In the genomic region with DNA sequence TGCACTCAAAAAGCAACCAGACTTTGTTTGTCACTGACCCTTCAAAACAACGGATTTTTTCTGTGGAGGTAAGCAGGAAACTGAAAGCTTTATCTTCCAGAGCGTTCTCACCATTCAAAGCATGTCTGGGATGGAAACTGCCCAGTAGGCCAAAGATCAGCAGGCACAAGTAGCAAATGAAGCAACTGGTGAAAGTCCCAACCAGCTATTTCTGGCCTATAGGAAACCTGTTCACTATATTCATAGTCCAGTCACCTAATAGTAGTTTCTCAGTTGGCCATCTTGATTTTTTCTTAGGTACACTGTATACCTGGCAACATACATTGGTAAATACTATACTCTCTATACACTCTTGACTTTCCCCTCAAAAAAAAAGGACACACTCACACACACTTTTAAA, we compare ENCODE assay signal across 19 mouse cellular contexts. TPM values are rescaled to one million over a fixed set of nuclear protein-coding genes. Genes with fewer than 3 reads are reported as not detected.
DNase-seq lines count a peak whose midpoint lies in the region; ATAC-seq and TF ChIP-seq lines count a peak whose summit lies in the region.
"Had no signal": no experiment of that assay in that cellular context is flagged by ENCODE, and none has a peak within 500 bp of the region (broad histone marks: within the 10 kb centered on the region; RNA-seq: fewer than 3 reads in every experiment).

No protein-coding gene starts in this region.

- H3K4me1 ChIP-seq in heart, embryonic 13.5 days: peaks cover 74% of the 10 kb centered on the region
- H3K4me1 ChIP-seq in kidney, embryonic 15.5 days: peaks cover 30% of the 10 kb centered on the region
- peaks cover 44% of the 10 kb centered on the region for H3K4me1 ChIP-seq in heart, postnatal 0 days (ENCODE audit: control insufficient read depth, insufficient read depth)
- no peaks in the 10 kb centered on the region; the same call in 1 of the 2 replicates for H3K4me1 ChIP-seq in liver, embryonic 16.5 days (ENCODE audit: control insufficient read depth, low read depth, low read length)
- peaks cover 13% of the 10 kb centered on the region for H3K4me1 ChIP-seq in forebrain, embryonic 15.5 days

- no peak for TF ChIP-seq CTCF in heart, postnatal 0 days (IDR thresholded peaks at IDR 0.05; ENCODE audit: low read depth)

- no peaks in the 10 kb centered on the region for H3K9me3 ChIP-seq in heart, embryonic 13.5 days
- H3K9me3 ChIP-seq in kidney, embryonic 15.5 days (replicated peaks): no peaks in the 10 kb centered on the region
- no peaks in the 10 kb centered on the region for H3K9me3 ChIP-seq in heart, postnatal 0 days (replicated peaks; ENCODE audit: control insufficient read depth, low read length)
- no peaks in the 10 kb centered on the region for H3K9me3 ChIP-seq in liver, embryonic 16.5 days (replicated peaks; ENCODE audit: control insufficient read depth, low read length)
- no peaks in the 10 kb centered on the region for H3K9me3 ChIP-seq in forebrain, embryonic 15.5 days
- H3K9me3 ChIP-seq: forebrain, embryonic 13.5 days had no signal

- peak overlapping the region; percentile 58 for H3K27ac ChIP-seq in heart, embryonic 13.5 days (replicated peaks)
- no peak overlapping the region for H3K27ac ChIP-seq in kidney, embryonic 15.5 days
- H3K27ac ChIP-seq in heart, postnatal 0 days (ENCODE audit: low read depth): peak overlapping the region; percentile 73
- H3K27ac ChIP-seq in liver, embryonic 16.5 days (ENCODE audit: low read length): peak overlapping the region; percentile 25
- H3K27ac ChIP-seq in forebrain, embryonic 15.5 days (replicated peaks): no peak overlapping the region
- H3K27ac ChIP-seq: forebrain, embryonic 13.5 days had no signal

- WGBS in heart, embryonic 13.5 days: 20% methylated on average over 2 of the region's 2 CpGs
- 69% methylated on average over 2 of the region's 2 CpGs for WGBS in kidney, embryonic 15.5 days
- 3% methylated on average over 2 of the region's 2 CpGs for WGBS in heart, postnatal 0 days
- WGBS in liver, embryonic 16.5 days (ENCODE audit: insufficient replicate concordance): 34% methylated on average over 2 of the region's 2 CpGs
- WGBS in forebrain, embryonic 15.5 days: 72% methylated on average over 2 of the region's 2 CpGs

- H3K36me3 ChIP-seq in heart, embryonic 13.5 days: no peaks in the 10 kb centered on the region
- H3K36me3 ChIP-seq in kidney, embryonic 15.5 days: no peaks in the 10 kb centered on the region
- H3K36me3 ChIP-seq in heart, postnatal 0 days (replicated peaks; ENCODE audit: control insufficient read depth, insufficient read depth, low read length): no peaks in the 10 kb centered on the region
- H3K36me3 ChIP-seq in liver, embryonic 16.5 days (ENCODE audit: control insufficient read depth, insufficient read depth): no peaks in the 10 kb centered on the region
- H3K36me3 ChIP-seq in forebrain, embryonic 15.5 days: no peaks in the 10 kb centered on the region

- 0 out of 2 replicates have a peak overlapping the region, but pooled peaks have one; percentile 4 for H3K9ac ChIP-seq in heart, embryonic 13.5 days
- H3K9ac ChIP-seq in kidney, embryonic 15.5 days: no peak overlapping the region
- no peak overlapping the region for H3K9ac ChIP-seq in heart, postnatal 0 days (replicated peaks; ENCODE audit: low read depth, low read length)
- no peak overlapping the region for H3K9ac ChIP-seq in liver, embryonic 16.5 days (ENCODE audit: low read depth, low read length)
- no peak overlapping the region for H3K9ac ChIP-seq in forebrain, embryonic 15.5 days (replicated peaks)
- H3K9ac ChIP-seq: forebrain, embryonic 13.5 days had no signal

- no peak overlapping the region for H3K4me2 ChIP-seq in heart, embryonic 13.5 days
- H3K4me2 ChIP-seq in kidney, embryonic 15.5 days: no peak overlapping the region
- H3K4me2 ChIP-seq in heart, postnatal 0 days (ENCODE audit: low read depth, low read length): peak overlapping the region; percentile 15; the same call in 1 of the 2 replicates
- H3K4me2 ChIP-seq in liver, embryonic 16.5 days (ENCODE audit: low read depth, low read length): 0 out of 2 replicates have a peak overlapping the region, but pooled peaks have one; percentile 50
- no peak overlapping the region for H3K4me2 ChIP-seq in forebrain, embryonic 15.5 days (replicated peaks)
- H3K4me2 ChIP-seq: forebrain, embryonic 13.5 days had no signal

- no peak for ATAC-seq in heart, embryonic 13.5 days (ENCODE audit: extremely low read depth, insufficient number of reproducible peaks, low FRiP score, low TSS enrichment)
- ATAC-seq in kidney, embryonic 15.5 days (replicated peaks; ENCODE audit: low FRiP score): no peak
- peak; percentile 57; the same call in 1 of the 2 replicates for ATAC-seq in heart, postnatal 0 days (ENCODE audit: insufficient read depth, low read depth)
- peak; percentile 47; the same call in 1 of the 2 replicates for ATAC-seq in liver, embryonic 16.5 days (ENCODE audit: low read depth)
- ATAC-seq in forebrain, embryonic 15.5 days (replicated peaks): no peak
- ATAC-seq: forebrain, embryonic 13.5 days had no signal

- no peaks in the 10 kb centered on the region for H3K27me3 ChIP-seq in heart, embryonic 13.5 days (replicated peaks)
- no peaks in the 10 kb centered on the region for H3K27me3 ChIP-seq in kidney, embryonic 15.5 days
- no peaks in the 10 kb centered on the region for H3K27me3 ChIP-seq in heart, postnatal 0 days (ENCODE audit: control insufficient read depth, insufficient read depth, low read length)
- no peaks in the 10 kb centered on the region for H3K27me3 ChIP-seq in liver, embryonic 16.5 days (ENCODE audit: control insufficient read depth, insufficient read depth, low read depth, low read length)
- H3K27me3 ChIP-seq in forebrain, embryonic 15.5 days: no peaks in the 10 kb centered on the region
- H3K27me3 ChIP-seq: forebrain, embryonic 13.5 days had no signal

- no peak for DNase-seq in heart, postnatal 4 days
- DNase-seq in kidney, adult 9 months: peak; percentile 60
- DNase-seq in heart, postnatal 0 days (ENCODE audit: low spot score): no peak
- no peak for DNase-seq in left cerebral cortex, postnatal 25 days (ENCODE audit: low spot score in 2 of 2)
- DNase-seq: adrenal gland, adult 8-10 months; cerebellum, adult 9-11 months; lung, adult 2 months; midbrain, embryonic 14.5 days; thymus, postnatal 36 days had no signal

- no peak for TF ChIP-seq EP300 in heart, postnatal 0 days (IDR thresholded peaks at IDR 0.05; ENCODE audit: low read depth)

- intact Hi-C loops in left cerebral cortex, postnatal 25 days (cut with DNase I): no loop called here

- no peak overlapping the region for H3K4me3 ChIP-seq in heart, embryonic 13.5 days
- no peak overlapping the region for H3K4me3 ChIP-seq in kidney, embryonic 15.5 days (replicated peaks)
- H3K4me3 ChIP-seq in heart, postnatal 0 days (ENCODE audit: low read depth, low read length): no peak overlapping the region
- H3K4me3 ChIP-seq in liver, embryonic 16.5 days (ENCODE audit: low read depth, low read length): no peak overlapping the region
- H3K4me3 ChIP-seq in forebrain, embryonic 15.5 days: no peak overlapping the region
- H3K4me3 ChIP-seq: forebrain, embryonic 13.5 days had no signal

RNA-seq across cellular contexts. Expression of gene Bmpr1a, which starts 13.2 kb away (rescaled TPM):
- 37.1 and 37.4 TPM in 2 replicates for polyA plus RNA-seq in heart, embryonic 13.5 days (2015; fragmentation: Nextera tagmentation; extraction: Ambion mirVana)
- total RNA-seq in heart, postnatal 4 days (2021): 100 to 1,000 TPM; 107 to 115 TPM
- 47.3 and 47.7 TPM in 2 replicates for polyA plus RNA-seq in kidney, embryonic 15.5 days (2015; fragmentation: Nextera tagmentation; extraction: Ambion mirVana)
- 99.5 and 130 TPM in 2 replicates for total RNA-seq in heart, postnatal 0 days (2014; rRNA removed; ENCODE audit: low replicate concordance)
- 37.2 and 38.6 TPM in 2 replicates for polyA plus RNA-seq in heart, postnatal 0 days (2015; fragmentation: Nextera tagmentation; extraction: Ambion mirVana)
- polyA plus RNA-seq in liver, embryonic 16.5 days (2015; fragmentation: Nextera tagmentation; extraction: Ambion mirVana): 2.0 and 3.0 TPM in 2 replicates
- polyA plus RNA-seq in forebrain, embryonic 15.5 days (2015; fragmentation: Nextera tagmentation; extraction: Ambion mirVana): 23.4 and 24.7 TPM in 2 replicates
- total RNA-seq in left cerebral cortex, postnatal 25 days (2021): 10 to 100 TPM; 33.5 to 35.0 TPM

RNA-seq across cellular contexts. Expression of gene 9230112D13Rik, which starts 32.7 kb away (rescaled TPM):
- not detected in 2 replicates for polyA plus RNA-seq in heart, embryonic 13.5 days (2015; fragmentation: Nextera tagmentation; extraction: Ambion mirVana)
- total RNA-seq in heart, postnatal 4 days (2021): not detected
- polyA plus RNA-seq in kidney, embryonic 15.5 days (2015; fragmentation: Nextera tagmentation; extraction: Ambion mirVana): not detected in 2 replicates
- total RNA-seq in heart, postnatal 0 days (2014; rRNA removed; ENCODE audit: low replicate concordance): not detected in 2 replicates
- not detected in 2 replicates for polyA plus RNA-seq in heart, postnatal 0 days (2015; fragmentation: Nextera tagmentation; extraction: Ambion mirVana)
- not detected in 2 replicates for polyA plus RNA-seq in liver, embryonic 16.5 days (2015; fragmentation: Nextera tagmentation; extraction: Ambion mirVana)
- polyA plus RNA-seq in forebrain, embryonic 15.5 days (2015; fragmentation: Nextera tagmentation; extraction: Ambion mirVana): not detected in 2 replicates
- not detected for total RNA-seq in left cerebral cortex, postnatal 25 days (2021)
- total RNA-seq: adrenal gland, adult 8-10 months; heart, postnatal 14 days; layer of hippocampus, postnatal 10 days; left cerebral cortex, postnatal 36 days; MEL had no signal
- polyA plus RNA-seq: forebrain, embryonic 13.5 days; lung, adult 2 months; midbrain, embryonic 14.5 days; testis, adult 2 months had no signal

Comparison
In these comparisons a context has a peak if more than half of its experiments do, and no peak if none do; other contexts are left out.
1. ATAC-seq: peak in heart, postnatal 0 days (single experiment) and liver, embryonic 16.5 days (single experiment); none in heart, embryonic 13.5 days (single experiment), kidney, embryonic 15.5 days (single experiment) and forebrain, embryonic 15.5 days (single experiment).
2. H3K4me2 ChIP-seq: peak in heart, postnatal 0 days (single experiment) and liver, embryonic 16.5 days (single experiment); none in heart, embryonic 13.5 days (single experiment), kidney, embryonic 15.5 days (single experiment) and forebrain, embryonic 15.5 days (single experiment).
3. H3K27ac ChIP-seq: peak in heart, embryonic 13.5 days (single experiment), heart, postnatal 0 days (single experiment) and liver, embryonic 16.5 days (single experiment); none in kidney, embryonic 15.5 days (single experiment) and forebrain, embryonic 15.5 days (single experiment).